Mouse (Mus musculus): ENCODE measurements at regions not wholly inside any gene's neighbourhood (a gene's known extent, or its start where the extent isn't known, plus 50 kb on each side); places are given as distances from the start of the nearest gene placed in this dataset.

DNA sequence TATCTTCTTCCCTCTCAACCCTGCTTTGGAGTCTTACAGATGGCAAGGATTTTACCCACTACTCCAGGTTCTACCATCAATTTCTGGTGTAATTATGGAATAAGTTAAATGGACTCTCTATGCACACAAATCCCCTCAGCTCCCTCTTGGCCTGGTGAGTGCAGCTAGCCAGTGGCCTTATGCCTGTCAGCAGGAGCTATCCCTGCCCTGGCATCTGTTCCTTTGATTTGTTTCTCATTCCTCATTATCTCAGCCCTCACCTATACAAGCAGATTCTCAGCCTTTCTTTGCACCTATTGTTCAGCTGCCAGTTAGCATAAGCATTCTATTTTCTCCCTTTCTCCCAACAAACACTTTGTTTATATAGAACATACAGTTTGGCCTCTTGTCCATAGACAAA is 150.3 kb downstream of the Rnf152 start:
- DNase-seq: peak; percentile 28

DNA sequence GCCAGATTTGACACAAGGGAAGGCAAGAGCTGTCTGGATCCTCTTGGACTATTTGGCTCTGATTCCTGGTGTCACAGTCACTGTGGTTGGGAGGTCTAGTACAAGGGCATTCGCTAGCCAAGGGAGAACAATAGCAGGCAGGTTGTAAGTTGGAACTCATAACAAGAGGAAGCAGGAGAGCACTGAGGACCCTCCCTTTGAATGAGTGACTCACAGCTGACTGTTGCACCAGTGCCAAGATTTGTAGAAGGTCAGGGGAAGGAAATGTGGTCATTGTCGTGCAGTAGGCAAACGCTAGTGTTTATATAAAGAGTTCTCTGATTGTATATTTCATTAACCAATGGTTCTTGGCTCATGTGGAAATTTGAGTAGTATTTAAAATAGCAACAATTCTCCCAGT is 157.2 kb downstream of the Rnf152 start:
- DNase-seq: no peak

DNA sequence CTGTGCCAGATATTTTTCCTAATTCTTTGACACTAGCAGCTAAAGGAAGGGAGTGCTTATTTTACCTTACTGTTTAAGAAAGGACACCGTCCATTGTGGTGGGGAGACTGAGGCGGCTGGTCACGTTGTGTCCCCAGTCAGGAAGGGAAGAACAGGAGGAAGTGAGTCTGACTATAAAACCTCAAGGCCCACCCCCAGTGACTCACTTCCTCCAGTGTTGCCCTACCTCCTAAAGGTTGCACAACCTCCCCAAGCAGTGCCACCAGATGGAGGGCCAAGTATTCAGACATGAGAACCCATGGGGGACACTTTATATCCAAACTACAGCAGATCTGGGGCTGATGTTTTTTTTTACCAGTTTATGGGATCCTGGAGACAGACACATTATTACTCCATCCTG is 165.4 kb downstream of the Rnf152 start:
- DNase-seq: no peak

DNA sequence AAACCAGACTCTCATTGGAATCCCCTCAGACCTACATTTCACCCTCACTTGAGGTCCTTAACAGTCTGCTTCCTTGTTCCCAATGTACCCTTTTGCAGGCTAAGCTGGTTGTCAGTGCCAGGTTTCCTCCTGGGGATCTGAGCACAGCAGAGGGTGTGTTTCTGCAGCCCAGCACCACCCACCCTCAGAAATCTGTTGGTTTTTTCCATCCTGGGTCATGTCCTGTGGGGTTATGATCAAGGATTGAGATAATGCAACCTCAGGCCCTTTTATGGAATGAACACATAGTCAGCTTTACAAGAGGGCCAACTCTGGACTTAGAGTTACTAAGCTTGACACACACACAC is 167.6 kb downstream of the Rnf152 start:
- DNase-seq: no peak

DNA sequence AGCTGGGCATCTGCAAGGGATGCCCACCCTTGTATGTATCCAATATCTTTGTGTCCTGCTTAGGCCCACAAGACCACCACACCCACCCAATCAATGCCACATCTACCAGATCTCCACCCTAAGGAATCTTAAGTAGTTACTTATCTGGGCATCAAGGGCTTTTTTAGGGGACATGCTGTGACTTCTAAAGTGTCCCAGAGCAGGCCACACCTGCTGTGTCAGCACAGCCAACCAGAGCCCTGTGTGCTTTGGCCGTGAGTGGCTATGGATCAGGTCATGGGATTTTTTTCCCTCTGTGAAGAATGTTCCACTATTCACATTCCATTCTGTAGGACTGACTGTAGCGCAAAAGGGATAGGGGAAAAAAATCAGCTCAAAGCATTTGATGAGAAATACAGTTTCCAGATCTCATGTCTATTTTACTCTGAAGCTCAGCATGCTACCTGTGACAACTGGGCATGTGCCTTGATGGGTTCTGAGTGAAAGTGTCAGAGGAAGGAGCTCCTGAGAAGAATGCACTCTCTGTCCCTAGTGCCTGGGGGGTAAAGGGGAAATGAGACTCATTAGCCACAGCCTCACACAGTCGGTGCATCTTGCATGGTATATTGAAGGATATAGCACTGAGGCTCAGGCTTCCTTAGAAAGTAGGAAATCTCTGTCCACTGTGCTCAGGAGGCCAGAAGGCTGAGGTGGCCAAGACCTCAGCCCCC is 168.1 kb downstream of the Rnf152 start:
- no peak for DNase-seq

DNA sequence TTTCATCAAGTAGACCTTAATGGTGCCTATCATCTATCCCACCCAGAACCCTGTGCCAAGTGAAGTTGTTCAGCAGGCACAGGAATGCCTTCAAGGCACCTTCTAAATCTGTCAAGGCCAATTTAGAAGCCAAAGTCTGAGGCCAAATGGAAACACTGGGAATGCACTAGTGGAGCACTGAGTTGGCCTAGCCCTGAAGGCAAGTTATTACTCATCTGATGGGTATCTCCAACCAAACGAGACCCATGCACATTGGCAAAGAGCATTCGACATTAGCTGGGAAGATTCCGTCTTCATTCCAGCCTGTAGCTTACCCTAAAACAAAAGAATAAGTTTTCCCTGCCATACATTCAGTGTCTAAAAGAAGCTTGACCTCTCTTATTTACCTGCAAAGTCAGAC is 172.0 kb downstream of the Rnf152 start:
- no peak for DNase-seq

DNA sequence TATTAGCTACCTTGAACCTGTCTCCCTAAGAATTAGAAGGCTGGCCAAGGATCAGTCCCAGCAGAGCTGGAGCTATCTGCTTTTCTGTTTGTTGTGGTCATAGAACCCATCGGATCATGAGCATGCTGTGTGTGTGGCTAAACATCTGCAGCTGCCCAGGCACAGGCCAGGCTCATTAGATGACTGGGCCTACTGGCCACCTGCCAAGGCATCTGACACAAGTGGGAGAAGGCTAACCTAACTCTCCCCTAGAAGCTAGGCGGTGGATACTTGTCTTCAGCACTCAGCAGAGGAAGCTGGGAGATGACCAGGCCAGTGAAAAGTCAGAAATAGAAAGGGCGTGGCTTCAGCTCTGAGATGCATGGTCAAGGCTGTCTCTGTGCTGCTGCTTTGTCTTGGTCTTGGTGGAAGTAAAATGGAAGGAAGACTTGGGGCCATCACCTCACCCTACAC is 177.1 kb downstream of the Rnf152 start:
- no peak for DNase-seq

DNA sequence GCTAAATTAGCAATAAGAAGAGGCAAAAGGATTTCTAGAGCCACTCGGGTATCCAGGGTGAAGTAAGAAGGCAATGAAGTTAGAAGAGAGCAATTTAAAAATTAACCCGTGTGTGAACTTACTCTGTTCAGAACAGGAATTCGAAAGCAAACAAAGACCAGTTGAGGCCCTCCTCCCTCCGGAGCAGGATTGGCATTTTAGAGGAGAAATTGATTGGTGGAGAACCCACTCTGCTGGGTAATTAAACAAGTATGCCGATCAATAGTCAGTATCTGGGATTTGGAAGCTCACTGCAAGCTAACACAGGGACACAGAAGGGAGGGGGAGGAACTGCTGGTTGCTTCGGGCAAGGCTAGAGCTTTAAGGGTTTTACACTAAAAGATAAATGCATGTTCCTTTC is 177.7 kb downstream of the Rnf152 start:
- no peak for DNase-seq

DNA sequence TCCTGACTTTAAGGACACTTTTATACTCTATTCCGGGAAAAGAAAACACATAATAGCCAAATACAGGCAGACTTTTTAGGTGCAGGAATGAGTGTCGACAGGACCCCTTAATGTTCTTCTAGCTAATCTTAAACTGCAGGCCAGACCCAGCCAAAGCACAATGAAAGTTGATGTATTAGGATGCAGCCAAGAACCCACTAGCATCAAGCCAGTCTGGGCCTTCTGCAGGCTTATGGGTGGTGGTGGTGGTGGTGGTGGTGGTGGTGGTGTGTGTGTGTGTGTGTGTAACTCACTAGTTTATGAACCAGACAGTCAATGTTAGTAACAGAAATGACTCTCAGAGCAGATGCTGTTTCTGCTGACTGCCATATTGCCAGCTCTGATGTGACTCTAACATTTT is 178.6 kb downstream of the Rnf152 start:
- no peak for DNase-seq

DNA sequence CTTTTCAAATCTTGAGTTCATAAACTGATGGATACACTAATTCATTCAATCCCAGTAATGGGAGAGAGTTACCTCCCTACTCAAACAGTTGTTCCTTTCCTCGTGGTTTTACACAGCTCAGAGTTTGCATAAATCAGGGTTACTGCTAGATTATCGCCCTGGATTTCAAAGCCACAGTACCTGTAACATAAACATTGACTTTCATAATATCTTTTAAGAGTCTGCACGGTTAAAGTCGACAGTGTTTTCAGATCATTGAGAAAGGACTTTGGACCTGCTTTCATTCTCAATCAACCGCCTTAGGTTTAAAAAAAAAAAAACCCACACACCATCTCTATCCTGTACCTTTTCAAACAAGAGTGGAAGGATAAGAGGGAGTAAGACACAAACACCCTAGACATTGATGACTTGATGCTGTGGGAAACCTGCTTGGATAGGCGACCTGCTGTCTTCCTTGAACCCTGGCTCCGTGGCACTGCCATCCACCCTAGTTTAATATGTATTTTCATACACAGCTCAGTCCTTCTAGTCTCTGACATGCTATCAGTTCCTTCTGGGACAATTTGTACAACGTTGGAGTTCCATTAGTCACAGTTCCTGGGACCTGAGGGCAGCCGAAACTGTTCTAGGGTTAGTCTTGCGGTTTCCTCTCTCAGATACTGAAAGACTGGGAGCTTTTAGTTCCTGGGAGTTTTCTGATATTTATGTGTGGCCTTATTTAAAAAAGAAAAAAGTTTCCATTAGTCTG is 179.3 kb downstream of the Rnf152 start:
- no peak for DNase-seq

DNA sequence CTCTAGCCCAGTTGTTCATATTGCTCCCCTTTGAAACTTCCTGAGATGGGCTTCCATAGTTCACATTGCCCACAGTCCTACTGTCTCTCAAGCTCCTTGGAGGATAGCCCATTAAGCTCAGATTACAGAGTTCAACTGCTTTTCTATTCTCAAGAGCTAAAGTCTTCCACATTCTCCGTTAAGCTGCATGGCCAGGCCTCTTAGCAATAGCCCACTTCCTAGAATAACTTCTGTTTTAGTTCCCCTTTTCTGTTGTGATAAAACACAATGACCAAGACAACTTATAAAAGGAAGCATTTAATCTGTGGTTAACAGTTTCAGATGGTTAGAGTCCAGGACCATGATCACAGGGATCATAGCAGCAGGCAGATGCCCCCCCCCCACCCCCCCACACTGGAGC is 185.5 kb downstream of the Rnf152 start:
- no peak for DNase-seq

DNA sequence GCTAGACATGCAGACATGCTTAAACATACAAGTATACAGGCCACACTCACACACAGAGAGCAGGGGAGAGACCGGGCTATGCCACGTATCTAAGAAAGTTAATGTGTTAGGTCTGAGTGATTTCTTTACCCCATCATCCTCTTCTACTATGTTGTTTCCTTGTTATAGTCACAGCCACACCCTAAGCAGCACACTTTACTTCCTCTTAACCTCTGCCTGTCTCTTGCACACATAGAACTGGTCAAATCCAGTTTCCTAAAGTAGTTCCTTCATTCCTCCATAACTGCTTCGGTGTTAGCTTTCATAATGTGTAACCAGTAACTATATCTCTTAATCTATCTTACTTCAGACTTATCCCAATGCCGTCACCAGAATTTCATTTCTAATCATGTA is 186.4 kb downstream of the Rnf152 start:
- DNase-seq: no peak

DNA sequence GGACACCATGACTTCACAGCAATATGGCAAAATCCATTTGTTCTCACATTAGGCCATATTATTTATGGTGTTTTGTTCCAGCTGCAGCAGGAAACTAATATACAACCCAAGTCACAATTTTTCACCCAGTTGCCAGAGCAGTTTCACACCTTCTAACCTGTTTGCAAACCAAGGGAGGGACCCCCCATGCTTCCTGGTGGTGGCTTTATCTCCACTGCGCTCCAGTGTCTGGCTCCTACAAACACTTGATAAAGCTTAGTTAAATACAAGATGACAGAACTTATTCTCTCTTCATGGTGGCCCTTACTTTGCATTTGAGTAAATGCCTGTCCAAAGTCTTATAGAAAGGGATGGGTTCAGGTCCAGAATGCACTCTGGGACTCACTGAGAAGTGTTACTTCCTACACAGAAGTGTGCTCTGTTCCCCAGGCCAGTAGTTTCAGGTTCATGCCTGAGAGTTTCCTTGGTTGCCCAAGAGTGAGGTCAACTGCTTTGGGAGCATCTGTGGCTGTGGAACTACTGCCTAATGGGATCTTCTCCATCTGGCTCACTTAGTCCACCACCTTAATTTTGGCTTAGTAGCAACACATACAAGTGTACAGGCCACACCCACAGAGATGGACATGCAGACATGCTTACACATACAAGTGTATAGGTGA is 186.9 kb downstream of the Rnf152 start:
- DNase-seq: no peak

DNA sequence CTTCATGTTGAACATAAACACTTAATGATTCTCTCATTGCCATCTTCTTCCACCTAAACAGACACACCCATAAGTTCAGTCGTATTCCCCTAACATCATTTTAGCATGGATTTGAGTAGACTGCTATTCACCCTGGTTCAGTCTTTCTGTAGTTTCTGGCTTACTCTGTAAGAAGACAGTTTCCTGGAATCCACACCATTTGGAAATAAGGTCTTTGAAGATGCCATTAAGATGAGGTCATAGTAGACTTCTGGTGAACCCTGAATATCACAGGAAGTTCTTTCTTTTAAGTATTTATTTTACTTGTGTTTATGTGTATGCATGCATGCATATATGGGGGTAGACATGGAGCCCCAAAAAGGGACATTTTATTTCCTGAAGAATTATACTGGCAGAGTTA is 187.7 kb downstream of the Rnf152 start:
- no peak for DNase-seq

DNA sequence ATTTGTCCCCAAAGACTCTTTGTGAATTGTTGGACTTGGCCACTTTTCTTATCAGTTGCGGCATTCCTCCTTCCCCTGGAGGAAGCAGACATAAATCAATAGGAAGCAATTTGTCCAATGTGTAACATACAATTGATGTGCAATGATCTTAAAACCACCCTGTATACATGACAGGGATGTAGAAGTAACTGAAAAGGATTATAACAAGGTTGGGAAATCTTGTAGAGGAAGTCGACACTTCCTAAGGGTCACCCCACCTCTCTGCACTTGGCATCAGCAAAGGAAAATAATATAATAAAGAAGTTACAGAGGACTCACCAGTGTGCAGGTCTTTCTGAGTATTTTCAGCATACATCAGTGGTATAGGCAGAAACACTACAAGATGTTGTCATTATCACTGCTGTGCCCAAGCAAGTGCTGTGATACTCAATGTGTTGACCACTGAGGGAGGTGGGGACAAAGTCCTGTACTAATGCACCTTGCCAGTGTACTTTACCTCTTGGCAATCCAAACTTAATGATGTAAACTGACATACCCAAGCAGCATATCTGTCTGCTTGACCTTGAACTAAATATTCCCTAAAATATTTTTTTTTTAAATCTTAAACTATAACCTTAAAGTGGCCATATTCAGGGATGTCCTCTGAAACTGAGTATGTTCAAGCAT is 198.9 kb downstream of the Rnf152 start:
- DNase-seq: no peak

DNA sequence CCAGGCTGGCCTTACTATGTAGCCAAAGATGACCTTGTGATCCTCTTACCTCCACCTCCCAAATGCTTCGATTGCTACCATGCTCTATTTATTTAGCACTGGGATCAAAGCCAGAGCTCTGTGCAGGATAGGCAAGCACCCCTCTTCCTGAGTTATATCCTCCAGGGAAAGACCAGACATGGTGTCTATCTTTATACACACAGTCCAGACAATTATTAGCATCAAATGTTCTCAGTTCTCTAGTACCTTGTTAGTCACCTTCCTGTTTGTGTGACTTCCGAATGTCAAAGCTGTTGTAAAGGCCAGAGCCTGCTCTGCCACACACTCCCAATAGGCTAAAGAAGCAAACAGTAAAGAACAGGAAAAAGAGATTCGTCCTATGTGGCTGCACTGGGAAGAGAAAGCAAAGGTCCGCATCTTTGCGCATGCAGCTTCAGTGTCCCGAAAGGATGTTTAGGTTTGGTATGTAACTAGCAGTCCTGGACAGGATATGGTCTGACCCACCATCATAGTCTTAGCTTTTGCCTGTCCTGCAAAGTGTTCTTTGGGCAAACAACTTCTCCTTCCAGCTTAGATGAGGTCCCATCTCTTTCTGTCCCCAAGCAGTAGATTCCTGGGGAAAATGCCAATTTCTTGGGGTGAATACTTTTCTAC is 204.2 kb downstream of the Rnf152 start:
- DNase-seq: no peak

DNA sequence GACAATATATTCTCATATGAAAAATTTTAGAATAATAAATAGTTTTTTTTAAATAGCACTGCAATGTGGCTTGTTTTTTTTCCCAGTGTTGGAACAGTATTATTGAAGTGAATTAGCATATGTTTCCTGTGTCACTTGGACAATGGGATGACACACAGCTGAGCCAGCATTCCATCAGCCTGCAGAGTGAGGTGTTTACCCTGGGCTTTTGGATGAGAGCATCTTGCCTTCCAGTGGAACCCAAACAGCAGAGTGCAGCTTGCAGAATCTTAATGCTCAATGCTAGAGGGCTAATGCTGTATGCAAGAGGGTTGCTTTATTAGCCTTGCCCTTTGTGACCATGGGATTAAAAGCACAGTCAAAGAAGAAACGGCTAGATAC is 205.1 kb downstream of the Rnf152 start:
- no peak for DNase-seq

DNA sequence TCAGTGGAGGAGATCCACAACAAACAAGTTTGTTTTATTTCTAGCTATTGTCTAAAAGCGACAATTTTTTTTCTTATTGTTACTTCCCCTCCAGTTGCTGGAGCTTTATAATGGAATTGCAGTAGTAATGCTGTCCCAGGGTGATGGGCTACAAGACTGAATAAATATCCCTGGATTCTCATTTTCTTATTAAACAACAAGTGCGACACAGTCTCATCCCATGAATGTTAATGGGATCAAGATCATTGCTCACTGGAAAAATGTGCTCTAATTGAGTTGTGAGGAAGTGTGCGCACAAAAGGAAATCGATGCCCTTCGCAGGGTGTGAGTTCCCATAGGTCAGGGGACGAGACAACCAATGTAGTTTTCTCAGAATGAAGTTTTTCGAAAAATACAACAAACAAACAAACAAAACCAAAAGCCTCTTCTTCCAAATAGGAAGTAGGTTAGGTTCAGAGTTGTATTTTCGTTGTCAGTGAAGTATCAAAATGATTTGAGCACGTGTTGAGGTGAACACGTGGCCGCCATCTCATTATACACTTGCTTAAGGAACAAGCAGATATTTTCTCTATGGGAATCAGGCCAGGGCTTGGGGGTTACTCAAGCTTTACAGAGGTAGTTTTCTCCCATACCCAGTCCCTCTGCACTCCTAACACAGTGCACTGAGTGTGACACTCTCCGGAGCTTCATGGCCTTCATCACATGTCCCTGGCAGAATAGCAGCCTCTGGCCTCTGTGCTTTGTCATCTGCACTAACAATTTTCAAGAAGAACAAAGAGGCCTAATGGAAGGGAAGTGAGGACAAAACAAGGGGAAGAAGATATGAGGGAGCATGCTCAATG is 205.7 kb downstream of the Rnf152 start:
- DNase-seq: no peak

DNA sequence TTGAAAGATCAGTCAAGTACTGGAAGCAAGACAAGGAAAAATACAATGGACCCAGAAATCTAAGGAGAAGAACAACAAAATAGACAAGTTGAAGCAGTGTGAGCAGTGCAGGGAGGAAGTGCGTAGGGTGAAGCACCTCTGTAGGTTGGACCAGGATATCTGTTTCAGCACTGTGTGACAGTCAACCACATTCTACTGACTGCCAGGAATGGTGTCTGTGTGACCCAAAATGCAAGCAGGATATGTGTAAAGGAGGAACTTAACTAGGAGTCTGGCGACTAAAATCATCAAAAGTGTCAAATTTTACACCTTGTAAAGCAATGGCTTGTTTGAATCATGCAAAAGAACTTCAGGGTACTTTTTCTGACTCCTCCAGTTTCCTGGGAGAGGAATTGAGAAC is 207.7 kb downstream of the Rnf152 start:
- no peak for DNase-seq

DNA sequence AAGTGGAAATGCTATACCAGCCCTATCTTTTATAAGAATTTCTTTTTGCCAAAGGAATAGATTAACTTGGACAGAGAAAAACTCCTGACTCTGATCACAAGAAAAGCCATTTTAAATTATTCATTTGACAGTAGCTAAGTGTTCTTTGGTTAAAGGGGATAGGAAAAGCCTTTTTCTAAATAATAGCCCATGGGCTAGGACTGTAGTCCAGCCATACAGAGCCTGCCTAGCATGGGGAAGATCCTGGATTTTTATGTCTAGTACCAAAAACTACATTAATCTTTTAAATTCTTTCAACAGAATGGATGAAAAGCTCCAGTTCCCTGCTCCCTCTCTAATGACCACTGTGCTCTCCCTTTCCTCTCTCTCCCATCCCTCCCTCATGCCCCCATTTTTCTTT is 208.5 kb downstream of the Rnf152 start:
- no peak for DNase-seq

DNA sequence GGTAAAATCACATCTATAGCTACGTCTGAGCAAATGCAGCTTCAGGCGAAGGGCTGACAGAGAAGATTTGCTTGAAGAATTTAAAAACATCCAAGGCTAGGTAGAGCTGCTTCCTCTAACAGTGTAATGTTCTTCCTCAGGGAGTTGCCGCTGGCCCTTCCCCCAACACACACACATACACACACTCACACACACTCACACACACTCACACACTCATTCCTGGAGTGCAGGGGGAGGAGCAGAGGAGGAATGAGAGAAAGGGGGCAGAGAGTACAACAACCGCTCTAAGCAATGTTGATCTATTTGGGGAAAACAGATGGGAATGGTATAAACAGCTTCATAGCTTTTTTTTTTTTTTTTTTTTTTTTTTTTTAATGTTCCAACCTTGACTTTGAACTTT is 232.6 kb downstream of the Rnf152 start:
- DNase-seq: no peak

DNA sequence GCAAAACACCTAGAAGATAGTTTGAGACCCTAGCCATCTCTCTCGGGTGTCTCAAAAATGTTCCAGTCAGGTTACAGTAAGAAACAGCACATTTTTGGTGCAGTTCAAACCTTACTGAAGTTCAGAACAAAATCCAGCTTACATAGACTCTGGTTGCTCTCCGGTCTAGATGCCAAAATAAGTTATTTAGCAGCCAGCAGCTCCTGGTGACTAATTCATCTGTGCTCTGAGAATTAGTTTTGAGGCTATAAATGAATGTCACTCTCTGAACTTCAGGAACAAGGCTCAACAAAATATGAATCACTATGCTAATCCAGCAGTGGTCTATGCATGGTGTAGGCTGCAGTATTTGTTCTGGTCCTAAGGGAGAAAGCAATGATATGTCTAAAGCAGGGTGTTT is 238.6 kb downstream of the Rnf152 start:
- DNase-seq: no peak

All from cerebellum, adult 8-10 months (tissue).